Mouse (Mus musculus): Measurements from ENCODE around the gene Nfe2l2.

Gene Nfe2l2

DNA sequence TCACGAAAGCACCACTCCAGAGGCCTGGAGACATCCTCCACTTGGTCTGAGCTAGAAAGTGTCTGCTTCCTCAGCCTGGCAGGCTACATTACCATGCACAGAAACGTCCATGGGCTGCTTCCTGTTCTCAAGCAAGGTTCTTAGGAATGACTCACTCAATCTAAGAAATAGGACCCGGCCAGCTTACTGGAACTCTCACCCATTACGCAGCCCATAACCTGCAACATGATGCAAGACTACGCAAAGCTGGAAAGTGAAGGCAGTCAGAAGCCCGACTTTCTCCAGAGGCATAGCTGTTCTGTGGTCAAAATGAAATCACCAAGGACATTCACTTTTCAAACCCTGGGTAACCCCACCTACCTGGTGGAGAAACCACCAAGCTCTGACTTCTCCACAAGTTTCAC lies 19.0 kb downstream of the Nfe2l2 start:
- peak; percentile 31 for DNase-seq (ENCODE audit: low spot score)

DNA sequence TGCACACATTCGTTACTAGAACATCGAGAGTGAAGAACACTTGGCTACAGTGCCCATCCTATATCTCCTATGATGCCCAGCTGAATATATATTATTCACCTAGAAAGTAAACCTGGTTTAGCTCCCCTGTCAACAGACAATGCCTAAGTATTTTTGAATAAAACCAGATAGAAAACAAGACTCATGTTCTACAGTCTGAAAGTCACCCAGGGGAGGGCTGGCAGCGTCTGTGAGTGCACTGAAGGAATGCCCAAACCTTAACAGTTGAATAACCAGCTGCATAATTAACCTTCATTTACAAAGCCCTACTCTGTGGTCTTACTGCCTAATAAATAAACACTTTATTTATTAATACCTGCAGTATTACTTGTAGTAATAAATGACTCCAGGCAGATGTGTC lies 19.9 kb downstream of the Nfe2l2 start:
- no peak for DNase-seq (ENCODE audit: low spot score)

DNA sequence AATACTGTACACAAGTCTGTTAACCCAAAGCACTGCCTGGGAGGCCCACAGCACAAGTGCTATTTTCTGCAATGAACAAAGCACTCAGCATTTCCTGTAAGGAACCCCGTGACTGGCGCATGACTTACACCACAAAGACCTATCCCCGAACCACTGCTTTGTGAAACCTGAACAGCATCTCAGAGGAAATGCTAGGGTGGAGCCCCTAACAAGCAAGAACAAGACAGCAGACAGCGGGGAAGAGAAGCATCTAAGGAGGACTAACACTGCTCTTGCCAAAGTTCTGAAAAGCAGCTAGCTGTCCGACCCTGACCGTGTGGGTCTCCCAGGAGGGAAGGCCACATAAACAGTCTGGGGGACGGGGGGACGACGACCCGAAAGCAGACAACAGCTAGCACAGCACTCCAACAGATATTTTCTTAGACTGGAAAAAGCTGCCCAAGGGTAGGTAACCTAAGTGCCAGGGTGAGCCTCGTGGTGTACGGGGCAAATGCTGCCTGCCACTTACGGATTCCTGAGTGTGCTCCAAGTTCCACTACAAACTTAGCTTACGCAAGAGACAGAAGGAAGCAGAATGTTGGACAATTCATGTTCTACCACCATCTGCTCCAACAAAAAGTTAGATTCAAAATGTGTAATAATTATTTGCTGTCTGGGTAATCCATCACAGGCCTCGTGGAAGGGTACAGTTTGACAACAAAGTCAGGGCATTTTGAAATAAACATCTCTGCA lies 21.3 kb downstream of the Nfe2l2 start:
- DNase-seq (ENCODE audit: low spot score): no peak

DNA sequence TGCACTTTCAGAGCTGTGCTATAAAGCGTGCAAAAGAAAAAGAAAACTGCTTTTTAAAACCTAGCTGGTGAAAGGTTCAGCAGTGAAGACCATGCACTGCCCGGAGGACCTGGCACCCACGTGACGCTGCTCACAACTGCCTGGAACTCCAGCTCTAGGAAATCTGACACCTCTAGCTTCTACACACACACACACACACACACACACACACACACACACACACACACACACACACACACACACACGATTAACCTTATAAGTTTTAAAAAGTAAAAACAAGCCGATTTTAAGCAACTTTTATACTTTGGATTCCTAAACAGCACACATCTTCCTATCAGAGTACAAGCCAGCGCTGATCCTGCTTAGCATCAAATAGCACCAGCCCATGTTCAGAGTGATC lies 23.0 kb downstream of the Nfe2l2 start:
- DNase-seq (ENCODE audit: low spot score): no peak

DNA sequence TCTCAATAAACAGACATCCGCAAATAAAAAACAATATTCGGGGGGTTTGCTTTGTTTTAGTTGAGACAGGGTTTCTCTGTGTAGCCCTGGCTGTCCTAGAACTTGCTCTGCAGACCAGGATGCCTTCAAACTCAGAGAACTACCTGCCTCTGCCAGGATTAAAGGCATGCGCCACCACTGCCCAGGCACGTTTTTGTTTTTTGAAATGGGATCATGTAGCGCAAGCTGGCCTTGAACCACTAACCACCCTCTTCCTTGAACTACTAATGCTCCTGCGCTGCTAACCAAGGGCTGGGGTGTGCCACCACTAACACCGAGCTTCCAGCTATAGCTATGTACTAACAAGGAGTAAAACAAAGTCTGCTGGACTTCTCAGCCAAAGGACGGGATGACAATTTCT lies 24.5 kb downstream of the Nfe2l2 start:
- no peak for DNase-seq (ENCODE audit: low spot score)

DNA sequence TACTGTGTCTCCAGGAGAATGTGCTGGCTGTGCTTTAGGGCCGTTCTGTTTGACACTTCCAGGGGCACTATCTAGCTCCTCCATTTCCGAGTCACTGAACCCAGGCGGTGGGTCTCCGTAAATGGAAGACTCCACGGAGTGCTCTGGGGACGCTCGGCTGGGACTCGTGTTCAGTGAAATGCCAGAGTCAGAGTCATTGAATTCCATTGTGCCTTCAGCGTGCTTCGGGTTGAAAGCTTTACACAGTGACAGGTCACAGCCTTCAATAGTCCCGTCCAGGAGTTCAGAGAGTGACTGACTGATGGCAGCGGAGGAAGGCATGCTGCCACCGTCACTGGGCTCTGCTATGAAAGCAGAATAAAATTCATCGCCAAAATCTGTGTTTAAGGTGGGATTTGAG lies 27.9 kb downstream of the Nfe2l2 start:
- DNase-seq (ENCODE audit: low spot score): no peak

DNA sequence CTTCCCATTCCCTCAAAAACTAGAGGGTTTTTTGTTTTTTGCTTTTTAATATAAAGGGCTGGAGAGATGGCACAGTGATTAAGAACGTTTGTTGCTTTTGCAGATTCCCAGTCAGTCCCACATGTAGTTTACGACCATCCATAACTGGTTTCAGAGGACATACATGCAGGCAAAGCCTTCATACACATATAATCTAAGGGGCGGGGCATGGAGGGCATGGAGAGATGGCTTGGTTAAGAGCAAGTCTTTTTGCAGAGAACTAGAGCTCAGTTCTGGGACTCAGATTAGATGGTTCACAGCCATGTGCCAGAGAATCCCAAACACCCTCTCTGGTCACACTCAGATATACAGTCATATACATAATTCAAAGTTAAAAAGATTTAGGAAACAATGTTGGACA lies 31.9 kb downstream of the Nfe2l2 start:
- no peak for DNase-seq (ENCODE audit: low spot score)

DNA sequence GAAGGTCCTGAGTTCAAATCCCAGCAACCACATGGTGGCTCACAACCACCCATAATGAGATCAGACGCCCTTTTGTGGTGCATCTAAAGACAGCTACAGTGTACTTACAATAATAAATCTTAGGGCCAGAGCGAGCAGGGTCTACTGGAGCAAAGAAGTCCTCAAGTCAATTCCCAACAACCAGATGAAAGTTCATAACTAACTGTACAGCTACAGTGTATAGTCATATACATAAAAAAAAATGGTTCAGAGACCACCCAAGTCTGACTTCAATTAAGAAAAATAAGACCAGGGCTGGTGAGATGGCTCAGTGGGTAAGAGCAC lies 33.1 kb downstream of the Nfe2l2 start:
- DNase-seq (ENCODE audit: low spot score): no peak

DNA sequence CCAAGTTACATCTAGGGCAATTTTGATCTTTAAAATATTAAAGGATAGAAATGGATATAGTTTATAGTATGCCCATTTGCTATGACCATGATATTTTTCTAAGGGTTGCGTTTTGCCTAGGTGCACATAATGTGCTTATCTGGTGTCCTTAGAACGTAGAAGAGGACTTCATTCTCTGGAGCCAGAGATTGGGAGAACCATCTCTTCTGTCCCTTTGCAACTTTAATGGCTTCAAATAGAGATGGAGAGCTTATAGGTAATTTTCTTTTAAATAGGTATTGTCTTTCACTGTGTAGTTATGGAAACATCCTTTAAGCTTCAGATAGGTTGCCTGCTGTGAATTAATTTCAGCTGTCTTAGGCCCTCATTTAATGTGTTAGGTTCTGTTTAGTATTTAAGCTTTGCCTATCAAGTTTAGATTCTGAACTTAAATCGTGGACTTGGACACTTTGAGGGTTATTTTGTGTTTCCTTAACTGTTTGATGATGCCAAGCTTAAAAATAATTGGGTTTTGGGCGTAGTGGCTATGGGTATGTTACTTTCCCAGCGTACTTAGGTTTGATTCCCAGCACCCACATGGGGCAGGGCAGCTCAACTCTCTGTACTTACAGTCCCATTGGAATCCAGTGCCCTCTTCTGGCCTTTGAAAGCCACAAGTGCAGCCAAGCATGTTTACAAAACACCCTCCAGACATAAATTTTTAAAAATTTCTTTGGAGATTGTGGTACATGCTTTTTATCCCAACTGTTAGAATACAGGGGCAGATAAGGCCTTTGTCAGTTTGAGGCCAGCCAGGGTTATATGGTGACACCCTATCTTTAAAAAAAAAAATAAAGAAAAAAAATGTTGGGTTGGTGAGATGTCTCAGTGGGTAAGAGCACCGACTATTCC lies 33.8 kb downstream of the Nfe2l2 start:
- no peak for DNase-seq (ENCODE audit: low spot score)

DNA sequence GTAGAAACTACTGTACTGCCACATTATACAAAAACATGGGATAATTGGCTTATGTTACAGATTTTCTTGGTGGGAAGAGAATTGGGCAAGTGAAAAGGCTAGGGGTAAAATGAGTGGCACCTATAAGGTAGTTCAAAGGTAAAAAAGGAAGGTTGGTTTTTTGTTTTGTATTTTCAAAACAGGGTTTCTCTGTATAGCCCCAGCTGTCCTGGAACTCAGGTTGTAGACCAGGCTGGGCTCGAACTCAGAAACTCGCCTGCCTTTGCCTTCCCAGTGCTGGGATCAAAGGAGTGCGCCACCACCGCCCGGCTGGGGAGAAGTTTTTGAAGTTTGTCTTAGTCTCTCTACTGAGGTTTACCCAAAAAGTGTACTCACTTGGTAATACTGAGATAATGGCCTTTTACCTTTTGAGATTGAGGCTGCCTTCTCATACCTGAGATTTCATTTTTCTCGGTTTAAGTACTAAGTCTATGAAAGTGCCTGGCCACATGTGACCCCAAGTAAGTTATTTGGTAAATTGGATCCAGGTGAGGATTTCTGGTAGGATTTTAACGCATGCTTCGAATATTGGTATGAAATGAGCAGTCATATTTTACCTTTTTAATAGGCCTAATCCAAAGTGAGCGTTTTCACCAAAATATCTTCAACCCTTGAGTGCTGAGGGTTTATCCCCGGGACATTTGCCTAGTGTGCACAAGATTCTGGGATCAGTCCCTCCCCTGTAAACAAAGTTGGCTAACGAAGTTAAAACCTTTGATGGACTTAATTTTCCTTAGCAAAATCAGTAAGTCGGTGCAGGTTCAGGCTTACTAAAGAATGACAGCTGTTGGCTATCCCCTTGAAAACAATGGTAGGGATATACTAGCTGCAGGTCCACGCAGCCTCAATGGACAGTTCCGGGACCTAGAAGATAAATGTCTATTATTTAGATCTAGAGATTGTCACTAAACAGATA lies 34.7 kb downstream of the Nfe2l2 start:
- DNase-seq (ENCODE audit: low spot score): no peak

DNA sequence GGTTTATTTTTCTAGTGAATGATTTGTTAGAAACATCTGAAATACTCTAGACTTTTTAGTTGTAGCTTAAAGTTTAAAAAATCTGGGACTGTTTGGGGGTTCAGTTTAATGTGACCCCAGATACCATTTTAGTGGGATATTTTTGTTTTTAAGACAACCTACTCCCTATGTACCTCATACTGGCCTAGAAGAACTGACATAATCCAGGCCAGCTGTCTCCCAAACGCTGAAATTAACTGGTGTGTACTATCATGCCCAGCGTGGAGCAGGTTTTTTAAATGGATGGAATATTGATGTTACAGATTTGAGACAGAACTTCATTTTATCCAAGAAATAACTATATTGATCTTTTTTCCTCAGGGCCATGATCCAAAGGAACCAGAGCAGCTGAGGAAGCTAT lies 43.3 kb downstream of the Nfe2l2 start:
- no peak for DNase-seq (ENCODE audit: low spot score)

DNA sequence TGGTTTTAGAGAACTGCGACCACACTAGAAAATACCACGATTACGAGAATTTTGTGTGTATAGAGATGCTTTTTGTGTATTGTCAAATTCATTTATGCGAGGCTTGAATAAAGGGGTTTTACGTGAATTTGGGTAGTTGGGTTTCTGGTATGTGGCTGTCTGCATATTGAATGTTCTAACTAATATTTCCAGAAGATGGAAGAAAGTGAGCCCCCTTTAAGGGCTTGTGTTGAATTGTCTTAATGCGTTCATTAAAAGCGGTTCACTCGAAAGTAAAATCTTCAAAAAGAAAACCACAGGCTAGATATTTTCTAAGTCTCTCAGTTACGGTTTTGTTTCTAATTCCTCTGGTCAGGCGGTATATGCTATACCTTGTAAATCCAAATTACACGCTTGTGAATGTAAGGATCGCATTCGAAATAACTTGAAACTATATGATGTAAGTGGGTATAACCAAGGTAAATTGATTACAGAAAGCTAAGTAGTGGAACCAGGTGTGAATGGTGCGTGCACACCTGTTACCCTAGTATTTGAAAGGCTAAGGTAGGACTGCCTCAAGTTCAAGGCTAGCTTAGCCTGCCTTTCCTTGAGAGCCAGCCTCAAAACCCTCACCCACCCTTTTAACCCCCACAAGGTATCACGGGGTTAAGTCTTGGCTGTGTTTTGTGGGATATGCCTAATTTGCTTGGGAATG lies 44.0 kb downstream of the Nfe2l2 start:
- DNase-seq (ENCODE audit: low spot score): no peak

DNA sequence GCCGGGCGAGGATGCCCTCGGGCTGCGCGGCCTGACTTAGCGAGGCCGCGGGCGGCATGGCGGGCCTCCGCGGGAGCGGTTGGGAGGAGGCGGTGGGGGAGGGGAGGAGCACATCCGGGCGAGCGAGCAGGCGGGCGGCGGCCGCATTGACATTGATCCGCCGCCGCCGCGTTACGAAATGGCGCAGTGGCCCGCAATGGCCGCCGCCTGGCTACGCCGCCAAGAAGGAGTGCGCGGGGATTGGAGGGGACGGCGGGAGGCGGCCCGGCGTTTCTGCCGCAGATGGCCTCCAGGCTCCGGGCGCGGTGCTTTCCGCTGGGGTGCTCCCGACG lies 44.8 kb downstream of the Nfe2l2 start:
- peak; percentile 92 for DNase-seq (ENCODE audit: low spot score)

DNA sequence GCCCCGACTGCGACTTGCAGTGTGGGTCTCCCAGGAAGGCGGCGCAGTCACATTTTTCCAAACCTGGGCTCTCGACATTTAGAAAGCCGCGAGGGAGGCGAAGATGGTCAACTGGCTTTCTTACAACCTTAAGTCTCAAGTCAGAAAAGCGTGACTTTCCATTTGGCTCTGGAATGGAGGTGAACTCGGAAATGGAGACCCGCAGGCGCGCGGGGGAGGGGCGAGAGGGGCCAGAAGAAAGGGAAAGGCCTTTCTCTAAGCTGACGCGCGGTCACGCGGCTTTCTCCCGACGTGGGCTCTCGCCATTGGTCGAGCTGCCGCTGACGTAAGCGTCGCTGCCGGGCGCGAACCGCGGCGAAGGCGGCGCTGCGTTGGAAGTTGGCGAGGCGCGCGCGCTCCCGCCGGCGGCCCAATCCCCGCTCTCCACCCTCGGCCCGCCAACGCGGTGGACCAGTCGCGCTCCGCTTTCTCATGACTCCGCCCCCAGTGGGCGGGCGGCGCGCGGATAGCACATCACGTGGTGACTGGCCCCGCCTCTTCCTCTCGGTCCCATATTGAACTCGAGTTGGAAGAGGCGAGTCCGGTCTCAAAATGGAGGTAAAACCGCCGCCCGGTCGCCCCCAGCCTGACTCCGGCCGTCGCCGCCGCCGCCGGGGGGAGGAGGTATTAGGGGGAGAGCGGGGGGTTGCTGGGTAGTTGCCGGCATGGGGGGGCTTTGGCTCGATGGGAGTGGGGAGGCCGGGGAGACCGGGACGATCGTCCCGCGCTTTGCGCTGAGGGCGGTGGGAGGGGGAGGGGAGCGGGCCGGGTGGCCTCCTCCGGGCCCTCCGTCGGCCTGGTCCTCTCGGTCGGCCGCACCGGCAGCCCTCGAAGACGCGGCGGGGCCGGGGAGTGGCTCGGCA lies 45.5 kb downstream of the Nfe2l2 start, which contains the start of gene Hnrnpa3:
Hnrnpa3 (plus strand) TSS at position 535 of the 902 bp plus-strand sequence.
- peak; percentile 99 for DNase-seq (ENCODE audit: low spot score)

DNA sequence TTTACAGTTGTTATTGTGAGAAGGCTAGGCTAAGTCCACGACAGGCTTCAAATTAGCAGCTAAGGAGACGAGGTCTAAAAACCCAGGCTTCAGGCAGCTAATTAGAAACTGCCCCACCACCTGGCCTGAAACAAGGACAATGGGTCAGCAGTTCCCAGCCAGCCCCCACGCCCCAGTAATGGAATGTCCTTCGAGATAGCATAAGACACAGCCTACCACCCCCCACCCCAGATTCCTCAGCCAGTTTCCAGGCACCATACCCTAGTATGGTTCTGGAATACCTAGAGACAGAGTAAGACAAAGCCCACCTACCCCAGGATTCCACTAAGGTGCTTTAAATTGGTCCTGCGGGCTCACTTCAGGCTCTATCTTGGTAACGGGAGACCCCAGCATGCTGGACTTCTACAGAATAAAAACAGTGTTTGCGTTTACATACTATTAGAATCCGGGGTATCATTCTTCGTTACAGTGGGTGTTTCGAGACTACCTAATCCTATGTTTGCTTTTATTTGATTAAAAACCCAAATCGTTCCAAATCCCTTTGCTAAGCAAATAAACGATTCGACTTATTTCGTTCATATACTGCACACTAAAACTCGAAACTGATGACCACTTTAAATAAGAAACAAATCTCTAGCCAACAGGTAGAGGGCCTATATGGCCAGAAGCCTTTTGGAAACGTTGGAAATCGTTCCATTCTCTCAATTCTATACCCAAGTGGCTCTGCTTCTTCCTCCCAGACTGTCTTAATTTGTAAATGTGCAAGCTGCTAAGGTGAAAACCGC lies 46.3 kb downstream of the Nfe2l2 start:
- DNase-seq (ENCODE audit: low spot score): peak; percentile 64

DNA sequence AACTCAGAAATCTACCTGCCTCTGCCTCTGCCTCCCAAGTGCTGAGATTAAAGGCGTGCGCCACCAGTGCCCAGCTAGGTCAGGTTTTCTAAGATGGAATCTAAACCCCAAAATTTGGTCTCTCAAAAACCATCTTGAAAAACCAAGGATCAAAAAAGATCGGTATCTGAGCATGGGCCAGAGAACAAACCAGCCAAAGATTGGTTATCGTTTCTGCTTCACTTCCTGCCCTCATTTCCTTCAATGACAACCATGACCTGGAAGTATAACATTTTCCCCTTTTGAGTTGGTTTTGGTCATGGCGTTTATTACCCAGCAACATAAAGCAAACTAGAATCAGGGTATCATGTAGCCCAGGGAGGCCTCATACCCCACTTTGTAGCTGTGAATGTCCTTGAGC lies 47.5 kb downstream of the Nfe2l2 start:
- no peak for DNase-seq (ENCODE audit: low spot score)

DNA sequence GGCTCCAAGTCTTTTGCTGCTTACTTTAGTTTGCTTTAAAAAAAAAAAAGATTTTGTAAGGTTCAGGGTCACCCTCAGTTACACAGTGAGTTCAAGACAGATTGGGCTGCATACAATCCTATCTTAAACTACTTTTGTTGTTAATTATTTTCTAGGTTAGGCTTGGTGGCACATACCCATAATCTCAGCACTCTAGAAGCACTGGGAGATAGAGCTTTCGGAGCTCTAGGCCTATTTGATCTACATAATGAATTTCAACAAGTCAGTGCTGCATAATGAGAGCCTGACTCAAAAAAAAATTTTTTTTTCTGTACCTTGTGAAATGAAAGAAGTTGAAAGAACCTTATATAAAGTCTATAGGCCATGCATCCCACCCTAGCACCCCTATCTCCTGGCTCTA lies 49.8 kb downstream of the Nfe2l2 start:
- no peak for DNase-seq (ENCODE audit: low spot score)

DNA sequence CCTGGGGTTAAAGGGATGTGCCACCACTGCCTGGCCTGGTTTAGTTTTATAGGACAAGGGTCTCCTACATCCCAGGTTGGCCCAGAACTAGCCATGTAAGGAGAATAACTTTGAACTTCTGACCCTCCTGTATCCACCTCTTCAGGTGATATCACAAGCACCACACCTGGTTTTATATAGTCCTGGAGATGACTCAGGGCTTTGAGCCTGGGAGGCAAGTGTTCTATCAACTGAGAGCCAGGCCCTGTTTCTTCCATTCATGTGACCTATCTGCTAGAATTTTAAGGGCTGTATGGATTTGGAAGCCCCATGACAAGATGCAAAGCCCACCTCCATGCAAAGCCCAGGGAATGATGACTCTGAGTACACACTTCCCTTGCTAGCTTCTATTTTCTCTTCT lies 51.3 kb downstream of the Nfe2l2 start:
- DNase-seq (ENCODE audit: low spot score): no peak

DNA sequence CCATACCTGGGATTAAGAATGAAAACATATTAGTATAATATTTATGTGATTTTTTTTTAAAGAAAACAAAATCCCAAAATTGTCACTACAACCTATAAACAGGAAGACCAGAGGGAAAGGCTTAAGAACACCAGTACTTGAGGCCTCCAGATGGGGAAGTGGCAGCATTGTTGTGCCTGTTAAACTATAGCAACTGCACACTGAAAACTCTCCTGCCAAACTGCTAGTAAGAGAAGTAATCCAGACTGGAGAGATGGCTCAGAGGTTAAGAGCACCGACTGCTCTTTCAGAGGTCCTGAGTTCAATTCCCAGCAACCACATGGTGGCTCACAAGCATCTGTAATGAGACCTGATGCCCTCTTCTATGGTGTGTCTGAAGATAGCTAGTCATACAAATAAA lies 54.0 kb downstream of the Nfe2l2 start:
- DNase-seq (ENCODE audit: low spot score): no peak

DNA sequence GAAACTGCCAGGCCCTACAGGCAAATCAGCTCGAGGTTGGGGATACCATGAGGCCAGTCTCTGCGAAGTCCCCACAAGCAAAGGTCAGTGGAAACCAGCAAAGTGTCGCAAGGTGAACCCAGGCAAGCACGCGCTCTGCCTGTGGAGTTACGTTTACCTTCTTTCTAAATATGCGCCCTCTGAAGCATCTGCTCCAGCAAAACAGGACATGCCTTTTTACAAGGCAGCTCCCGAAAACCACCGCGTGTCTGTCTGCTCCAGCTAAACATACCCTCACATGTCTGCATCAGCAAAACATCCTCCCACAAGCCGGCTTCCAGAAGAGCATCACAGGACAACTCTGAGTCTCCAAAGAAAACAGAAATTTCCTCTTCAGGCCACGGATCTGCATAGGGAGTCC lies 59.2 kb downstream of the Nfe2l2 start:
- DNase-seq (ENCODE audit: low spot score): no peak
